Mouse (Mus musculus): Measurements from ENCODE around the gene Itga3. TPM values are rescaled to one million over a fixed set of nuclear protein-coding genes. Genes with fewer than 3 reads are reported as not detected.

The Itga3 gene
- polyA plus RNA-seq, 1 experiment from 2014 or later, result 16.9 TPM

GRCm38 (mm10) chr11:95006525-95007219 is 69.9 kb downstream of the Itga3 start:
- H3K36me3 ChIP-seq (replicated peaks; ENCODE audit: control insufficient read depth, insufficient read depth), result peaks cover 43% of the 10 kb centered on the region
- H3K9me3 ChIP-seq (ENCODE audit: control insufficient read depth, low read length), result no peaks in the 10 kb centered on the region
- H3K27ac ChIP-seq, result peak overlapping the region; percentile 81
- H3K4me3 ChIP-seq (replicated peaks; ENCODE audit: low read length), result peak overlapping the region; percentile 28
- DNase-seq (ENCODE audit: low spot score), result peak; percentile 85
- H3K4me1 ChIP-seq (replicated peaks; ENCODE audit: control insufficient read depth, insufficient read depth, low read length), result peaks cover 35% of the 10 kb centered on the region
- peak; percentile 57 for ATAC-seq (ENCODE audit: low FRiP score)
- no peaks in the 10 kb centered on the region for H3K27me3 ChIP-seq (ENCODE audit: control insufficient read depth, insufficient read depth, low read length)
- H3K9ac ChIP-seq, result peak overlapping the region; percentile 63
- 1% methylated on average over 27 of the region's 27 CpGs for WGBS
- H3K4me2 ChIP-seq (replicated peaks), result peak overlapping the region; percentile 70

- Histone ChIP-seq H3K27ac (peak overlapping the region; percentile 81), H3K4me2 (replicated peaks) (peak overlapping the region; percentile 70), H3K9ac (peak overlapping the region; percentile 63), H3K27me3 (ENCODE audit: control insufficient read depth, insufficient read depth, low read length) (no peaks in the 10 kb centered on the region), H3K4me3 (replicated peaks; ENCODE audit: low read length) (no peak overlapping the region), H3K4me1 (replicated peaks; ENCODE audit: control insufficient read depth, insufficient read depth, low read length) (peaks cover 32% of the 10 kb centered on the region), H3K9me3 (ENCODE audit: control insufficient read depth, low read length) (no peaks in the 10 kb centered on the region), H3K36me3 (replicated peaks; ENCODE audit: control insufficient read depth, insufficient read depth) (peaks cover 47% of the 10 kb centered on the region)
- DNase-seq (ENCODE audit: low spot score) (no peak), ATAC-seq (ENCODE audit: low FRiP score) (no peak)
- WGBS, result 35% methylated on average over 4 of the region's 4 CpGs
Observed at GRCm38 (mm10) chr11:95006038-95006437, 70.6 kb downstream of the Itga3 start.

GRCm38 (mm10) chr11:95004937-95005198 is 71.7 kb downstream of the Itga3 start:
- Histone ChIP-seq H3K4me3 (replicated peaks; ENCODE audit: low read length) (no peak overlapping the region), H3K27ac (no peak overlapping the region), H3K4me1 (replicated peaks; ENCODE audit: control insufficient read depth, insufficient read depth, low read length) (peaks cover 35% of the 10 kb centered on the region), H3K9ac (no peak overlapping the region), H3K27me3 (ENCODE audit: control insufficient read depth, insufficient read depth, low read length) (no peaks in the 10 kb centered on the region), H3K4me2 (replicated peaks) (no peak overlapping the region), H3K9me3 (ENCODE audit: control insufficient read depth, low read length) (no peaks in the 10 kb centered on the region), H3K36me3 (replicated peaks; ENCODE audit: control insufficient read depth, insufficient read depth) (peaks cover 55% of the 10 kb centered on the region)
- no peak for ATAC-seq (ENCODE audit: low FRiP score)
- DNase-seq (ENCODE audit: low spot score), result no peak
- 59% methylated on average over 6 of the region's 6 CpGs for WGBS

- Histone ChIP-seq H3K9me3 (ENCODE audit: control insufficient read depth, low read length) (no peaks in the 10 kb centered on the region), H3K27me3 (ENCODE audit: control insufficient read depth, insufficient read depth, low read length) (no peaks in the 10 kb centered on the region), H3K36me3 (replicated peaks; ENCODE audit: control insufficient read depth, insufficient read depth) (peaks cover 60% of the 10 kb centered on the region), H3K4me2 (replicated peaks) (no peak overlapping the region), H3K27ac (no peak overlapping the region), H3K4me3 (replicated peaks; ENCODE audit: low read length) (no peak overlapping the region), H3K9ac (no peak overlapping the region), H3K4me1 (replicated peaks; ENCODE audit: control insufficient read depth, insufficient read depth, low read length) (peaks cover 33% of the 10 kb centered on the region)
- ATAC-seq (ENCODE audit: low FRiP score), result no peak
- 87% methylated on average over 12 of the region's 12 CpGs for WGBS
- DNase-seq (ENCODE audit: low spot score), result no peak
Observed at GRCm38 (mm10) chr11:95004136-95004936, 72.3 kb downstream of the Itga3 start.

GRCm38 (mm10) chr11:95002705-95003104 is 73.9 kb downstream of the Itga3 start:
- Histone ChIP-seq H3K9me3 (ENCODE audit: control insufficient read depth, low read length) (no peaks in the 10 kb centered on the region), H3K36me3 (replicated peaks; ENCODE audit: control insufficient read depth, insufficient read depth) (peaks cover 76% of the 10 kb centered on the region), H3K4me2 (replicated peaks) (no peak overlapping the region), H3K9ac (no peak overlapping the region), H3K27ac (no peak overlapping the region), H3K4me1 (replicated peaks; ENCODE audit: control insufficient read depth, insufficient read depth, low read length) (peaks cover 17% of the 10 kb centered on the region), H3K27me3 (ENCODE audit: control insufficient read depth, insufficient read depth, low read length) (no peaks in the 10 kb centered on the region), H3K4me3 (replicated peaks; ENCODE audit: low read length) (no peak overlapping the region)
- DNase-seq (ENCODE audit: low spot score) (no peak), ATAC-seq (ENCODE audit: low FRiP score) (no peak)
- whole genome bisulfite sequencing, result 95% methylated on average over 8 of the region's 8 CpGs

- Histone ChIP-seq H3K27me3 (ENCODE audit: control insufficient read depth, insufficient read depth, low read length) (no peaks in the 10 kb centered on the region), H3K4me2 (replicated peaks) (no peak overlapping the region), H3K27ac (no peak overlapping the region), H3K4me1 (replicated peaks; ENCODE audit: control insufficient read depth, insufficient read depth, low read length) (peaks cover 8% of the 10 kb centered on the region), H3K9me3 (ENCODE audit: control insufficient read depth, low read length) (no peaks in the 10 kb centered on the region), H3K36me3 (replicated peaks; ENCODE audit: control insufficient read depth, insufficient read depth) (peaks cover 86% of the 10 kb centered on the region), H3K4me3 (replicated peaks; ENCODE audit: low read length) (no peak overlapping the region), H3K9ac (no peak overlapping the region)
- DNase-seq (ENCODE audit: low spot score) (no peak), ATAC-seq (ENCODE audit: low FRiP score) (no peak)
- 85% methylated on average over 21 of the region's 21 CpGs for WGBS
Observed at GRCm38 (mm10) chr11:95001584-95002347, 74.8 kb downstream of the Itga3 start.

GRCm38 (mm10) chr11:95001058-95001457 is 75.5 kb downstream of the Itga3 start:
- peak; percentile 51 for ATAC-seq (ENCODE audit: low FRiP score)
- Histone ChIP-seq H3K4me2 (replicated peaks) (no peak overlapping the region; the same call in 1 of the 2 replicates), H3K9me3 (ENCODE audit: control insufficient read depth, low read length) (no peaks in the 10 kb centered on the region), H3K27ac (peak overlapping the region; percentile 62; the same call in 1 of the 2 replicates), H3K36me3 (replicated peaks; ENCODE audit: control insufficient read depth, insufficient read depth) (peaks cover 93% of the 10 kb centered on the region), H3K9ac (no peak overlapping the region), H3K4me3 (replicated peaks; ENCODE audit: low read length) (no peak overlapping the region), H3K4me1 (replicated peaks; ENCODE audit: control insufficient read depth, insufficient read depth, low read length) (peaks cover 9% of the 10 kb centered on the region), H3K27me3 (ENCODE audit: control insufficient read depth, insufficient read depth, low read length) (no peaks in the 10 kb centered on the region)
- 2% methylated on average over 8 of the region's 8 CpGs for WGBS
- DNase-seq (ENCODE audit: low spot score), result peak; percentile 76

GRCm38 (mm10) chr11:95000548-95000947 is 76.1 kb downstream of the Itga3 start:
- 44% methylated on average over 4 of the region's 4 CpGs for WGBS
- no peak overlapping the region for H3K4me3 ChIP-seq (replicated peaks; ENCODE audit: low read length)
- no peaks in the 10 kb centered on the region for H3K9me3 ChIP-seq (ENCODE audit: control insufficient read depth, low read length)
- DNase-seq (ENCODE audit: low spot score) (no peak), ATAC-seq (ENCODE audit: low FRiP score) (no peak)
- H3K4me2 ChIP-seq (replicated peaks), result no peak overlapping the region
- H3K27me3 ChIP-seq (ENCODE audit: control insufficient read depth, insufficient read depth, low read length), result no peaks in the 10 kb centered on the region
- H3K9ac ChIP-seq, result no peak overlapping the region
- H3K4me1 ChIP-seq (replicated peaks; ENCODE audit: control insufficient read depth, insufficient read depth, low read length), result peaks cover 14% of the 10 kb centered on the region
- H3K36me3 ChIP-seq (replicated peaks; ENCODE audit: control insufficient read depth, insufficient read depth), result peaks cover 94% of the 10 kb centered on the region
- H3K27ac ChIP-seq, result peak overlapping the region; percentile 62; the same call in 1 of the 2 replicates

GRCm38 (mm10) chr11:95000128-95000527 is 76.5 kb downstream of the Itga3 start:
- no peak for ATAC-seq (ENCODE audit: low FRiP score)
- H3K4me3 ChIP-seq (replicated peaks; ENCODE audit: low read length), result no peak overlapping the region
- WGBS, result 81% methylated on average over 8 of the region's 8 CpGs
- no peak for DNase-seq (ENCODE audit: low spot score)
- H3K9ac ChIP-seq, result no peak overlapping the region
- no peaks in the 10 kb centered on the region for H3K27me3 ChIP-seq (ENCODE audit: control insufficient read depth, insufficient read depth, low read length)
- H3K4me1 ChIP-seq (replicated peaks; ENCODE audit: control insufficient read depth, insufficient read depth, low read length), result peaks cover 18% of the 10 kb centered on the region
- H3K4me2 ChIP-seq (replicated peaks), result no peak overlapping the region
- H3K36me3 ChIP-seq (replicated peaks; ENCODE audit: control insufficient read depth, insufficient read depth), result peaks cover 94% of the 10 kb centered on the region
- H3K9me3 ChIP-seq (ENCODE audit: control insufficient read depth, low read length), result no peaks in the 10 kb centered on the region
- H3K27ac ChIP-seq, result no peak overlapping the region
